Mouse (Mus musculus) mouse trophoblast stem cell (cell line): ENCODE measurements around the gene Spata2.

Experiments
- in situ Hi-C, 2 experiments: fragments of 300-500 bp; cut with MseI, MboI; formaldehyde crosslinking; loops; 2 replicates in 1 of 2; 3 replicates in 1 of 2; pipeline ENCODE4 v1.15.1; 2025

Gene Spata2

GRCm38 (mm10) chr2:167510485-167510884 is 17.8 kb upstream of the Spata2 start:
- in situ Hi-C loops, result no loop called here

GRCm38 (mm10) chr2:167508569-167508968 is 15.9 kb upstream of the Spata2 start:
- in situ Hi-C loops, result no loop called here

- in situ Hi-C loops, result no loop called here
These were observed 15.2 kb upstream of the Spata2 start for GRCm38 (mm10) chr2:167507719-167508385.

- in situ Hi-C loops, result no loop called here
These were observed 14.0 kb upstream of the Spata2 start for GRCm38 (mm10) chr2:167506546-167507260.

GRCm38 (mm10) chr2:167505127-167505526 is 12.4 kb upstream of the Spata2 start:
- in situ Hi-C loops, result no loop called here

GRCm38 (mm10) chr2:167503896-167504349 is 11.2 kb upstream of the Spata2 start:
- in situ Hi-C loops, result no loop called here

GRCm38 (mm10) chr2:167503253-167503895 is 10.7 kb upstream of the Spata2 start:
- in situ Hi-C loops, result no loop called here

- in situ Hi-C loops, result no loop called here
These were observed 10.0 kb upstream of the Spata2 start for GRCm38 (mm10) chr2:167502554-167503252.

- in situ Hi-C loops, result no loop called here
These were observed 4.6 kb upstream of the Spata2 start for GRCm38 (mm10) chr2:167497272-167497671.

GRCm38 (mm10) chr2:167496437-167496836 is 3.8 kb upstream of the Spata2 start:
- in situ Hi-C loops, result no loop called here

GRCm38 (mm10) chr2:167491757-167492708 is 654 bp downstream of the Spata2 start, which contains the start of gene Rnf114:
Gene Rnf114 (plus strand): TSS chr2:167492645.
- in situ Hi-C loops, result no loop called here

GRCm38 (mm10) chr2:167490813-167491525 is 1.7 kb downstream of the Spata2 start:
- in situ Hi-C loops, result no loop called here

- in situ Hi-C loops, result no loop called here
These were observed 4.7 kb downstream of the Spata2 start for GRCm38 (mm10) chr2:167487994-167488393.

GRCm38 (mm10) chr2:167487551-167487950 is 5.1 kb downstream of the Spata2 start:
- in situ Hi-C loops, result no loop called here

GRCm38 (mm10) chr2:167486573-167486972 is 6.1 kb downstream of the Spata2 start:
- in situ Hi-C loops, result no loop called here

GRCm38 (mm10) chr2:167485501-167486377 is 6.9 kb downstream of the Spata2 start:
- in situ Hi-C loops, result no loop called here

GRCm38 (mm10) chr2:167484932-167485331 is 7.8 kb downstream of the Spata2 start:
- in situ Hi-C loops, result no loop called here

- in situ Hi-C loops, result no loop called here
These were observed 8.8 kb downstream of the Spata2 start for GRCm38 (mm10) chr2:167483827-167484410.
